Mouse (Mus musculus) ES-E14 (cell line): Measurements from ENCODE around the gene Srrd.

ENCODE experiments used
- HCFC1 ChIP-seq: IDR thresholded peaks from 2 replicates; pipeline ENCODE4 v1.6.1; 2012; ENCODE audit warnings: low read length, inconsistent platforms, borderline replicate concordance; ENCODE audit not compliant: insufficient read depth
- ZC3H11A ChIP-seq: IDR thresholded peaks from 2 replicates; pipeline ENCODE4 v1.6.1; 2012; ENCODE audit warnings: low read depth, mild to moderate bottlenecking, inconsistent platforms, low read length, borderline replicate concordance
- ZNF384 ChIP-seq: IDR thresholded peaks from 2 replicates; pipeline ENCODE4 v1.6.1; 2012; ENCODE audit warnings: low read depth, low read length, inconsistent platforms

DNA sequence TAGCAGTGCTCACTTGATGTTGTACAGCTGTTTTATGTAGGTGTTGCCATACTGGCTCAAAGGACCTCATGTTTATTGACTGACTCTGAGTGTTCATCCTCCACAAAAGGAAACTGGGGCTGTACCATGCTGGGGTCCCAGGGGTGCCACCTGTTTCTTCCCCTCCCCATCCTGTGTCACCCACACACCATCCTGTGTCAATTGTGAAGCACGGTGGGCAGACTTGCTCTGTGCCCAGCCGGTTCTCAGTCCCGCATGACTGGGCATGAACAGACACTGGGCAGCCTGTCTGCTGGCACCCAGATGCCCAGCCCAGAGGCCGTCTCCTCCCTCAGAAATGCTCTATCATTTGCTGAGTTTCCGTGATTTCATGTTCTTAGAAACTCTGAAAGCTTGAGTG, 51.0 kb downstream of the Srrd start:
- TF ChIP-seq ZC3H11A: no peak
- no peak for TF ChIP-seq HCFC1
- no peak for TF ChIP-seq ZNF384
